Mouse (Mus musculus) T-helper 2 cell (primary cell): ENCODE data around the gene Olfr1028.

Experiments
- in situ Hi-C: fragments of 300-600 bp; cut with MboI, MseI; formaldehyde crosslinking; loops from one replicate; pipeline ENCODE4 v1.15.1; 2025; ENCODE audit warnings: high pct_unique_total_duplicates

Gene Olfr1028

DNA sequence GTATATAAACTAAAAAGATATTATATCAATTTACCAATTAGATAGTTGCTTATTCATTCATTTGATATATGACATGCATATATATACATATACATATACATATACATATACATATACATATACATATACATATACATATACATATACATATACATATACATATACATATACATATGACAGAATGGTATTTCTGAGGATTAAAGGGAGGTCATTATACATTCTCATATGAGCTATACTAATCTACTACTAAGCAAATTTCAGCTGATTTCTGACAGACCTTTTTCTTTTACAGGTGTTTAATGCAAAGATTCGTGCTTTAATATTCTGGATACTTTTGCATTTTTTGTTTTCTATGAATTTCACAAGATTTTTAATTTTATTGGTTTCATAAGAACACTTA lies at the start of gene Olfr1028:
Gene Olfr1028 (plus strand): TSS at position 301 of the 400 bp plus-strand sequence.
- in situ Hi-C loops, result no loop called here

DNA sequence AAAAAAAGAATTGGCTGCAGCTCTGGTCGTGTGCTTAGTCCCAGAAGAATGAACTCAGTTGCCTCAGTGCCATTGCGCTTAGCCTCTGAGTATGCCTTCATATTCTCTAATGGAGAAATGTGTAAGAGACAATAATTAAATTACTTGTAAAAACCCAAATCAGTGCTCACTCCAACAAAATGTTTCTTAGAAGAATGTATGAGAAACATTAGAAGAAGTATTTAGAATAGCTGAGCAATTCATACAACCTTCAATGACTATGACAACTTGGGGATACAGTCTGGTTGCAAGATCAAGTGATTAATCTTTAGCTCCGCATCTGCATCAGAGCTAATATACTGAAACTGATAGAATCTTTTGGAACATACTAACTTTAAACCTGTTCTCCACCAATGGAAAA lies 45.3 kb upstream of the Olfr1028 start, which contains the start of gene Olfr1024:
Gene Olfr1024 (minus strand): TSS at position 101 of the 400 bp plus-strand sequence.
- in situ Hi-C loops, result no loop called here

DNA sequence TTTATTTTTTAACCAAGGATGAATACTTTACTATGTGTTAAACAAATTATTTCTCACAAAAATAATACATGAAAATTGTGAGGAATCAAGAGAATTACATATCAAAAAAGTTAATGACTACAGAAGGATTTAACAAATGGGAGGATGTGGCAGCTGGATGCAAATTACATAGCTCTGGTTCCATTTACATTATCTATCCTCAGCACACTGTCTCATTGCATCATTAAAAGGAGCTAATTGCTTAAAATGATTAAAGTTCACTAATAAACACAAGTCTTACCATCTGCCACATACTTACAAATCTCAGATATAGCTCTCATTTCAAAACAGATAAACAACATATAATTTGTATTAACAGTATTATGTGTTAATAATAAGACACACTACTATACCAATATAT lies 37.0 kb upstream of the Olfr1028 start:
- in situ Hi-C loops, result no loop called here

DNA sequence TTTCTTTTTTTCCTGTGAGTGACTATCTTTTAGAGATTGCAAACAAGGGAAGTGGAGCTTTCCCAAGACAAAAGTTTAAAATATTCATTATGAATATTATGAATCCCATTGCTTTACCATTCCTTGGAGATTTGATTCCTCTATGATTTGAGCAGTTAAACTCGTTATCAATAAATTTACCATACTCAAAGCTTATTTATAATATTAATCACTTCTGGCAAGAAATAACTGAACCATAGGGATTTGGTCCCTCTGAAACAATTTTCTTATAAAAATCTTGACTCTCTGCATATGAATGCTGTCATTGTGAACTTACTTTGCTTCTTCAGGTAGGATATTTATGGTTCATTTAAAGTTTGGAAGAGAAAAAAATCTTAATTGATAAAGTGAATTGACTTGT lies 35.3 kb upstream of the Olfr1028 start, which contains the start of gene Olfr1025-ps1:
Gene Olfr1025-ps1 (plus strand): TSS at position 301 of the 400 bp plus-strand sequence.
- in situ Hi-C loops, result no loop called here

DNA sequence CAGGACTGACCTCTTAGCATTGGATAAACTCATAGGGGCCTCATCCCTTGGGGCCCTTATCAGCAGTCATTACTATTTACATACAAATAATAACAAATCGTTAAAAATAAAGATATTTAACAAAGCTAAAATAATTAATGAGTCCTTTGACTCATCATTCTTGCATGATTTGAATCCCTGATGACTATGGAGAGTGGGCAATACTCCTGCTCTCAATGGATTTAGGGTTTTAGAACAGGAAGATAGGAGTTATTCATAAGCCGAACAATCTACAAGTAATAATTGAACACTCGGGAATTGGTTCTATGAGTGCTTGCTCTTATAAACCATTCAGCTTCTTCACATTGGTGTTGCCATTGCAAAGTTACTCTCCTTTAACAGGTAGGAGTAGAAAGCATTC lies 29.0 kb upstream of the Olfr1028 start, which contains the start of gene Olfr1026:
Gene Olfr1026 (plus strand): TSS at position 301 of the 400 bp plus-strand sequence.
- in situ Hi-C loops, result no loop called here

DNA sequence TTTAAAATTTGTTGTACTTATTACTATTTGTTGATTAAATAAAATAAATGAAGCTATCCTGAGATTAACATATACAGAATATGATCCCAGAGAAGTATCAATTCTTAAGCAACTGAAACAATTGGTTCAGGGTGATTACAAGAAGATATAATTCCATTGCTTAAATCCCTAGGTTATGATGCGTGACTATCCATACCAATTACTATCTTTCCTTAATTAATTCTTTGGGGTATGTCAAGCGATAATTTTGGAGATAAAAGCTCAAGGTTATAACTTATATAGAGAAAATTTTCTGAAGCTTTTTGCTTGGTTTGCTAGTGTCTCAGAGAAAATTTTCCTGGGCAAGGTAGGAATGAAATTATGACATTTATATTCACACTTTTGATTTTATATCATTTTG lies 23.4 kb downstream of the Olfr1028 start, which contains the start of gene Olfr1029:
Gene Olfr1029 (plus strand): TSS at position 301 of the 400 bp plus-strand sequence.
- in situ Hi-C loops, result no loop called here

DNA sequence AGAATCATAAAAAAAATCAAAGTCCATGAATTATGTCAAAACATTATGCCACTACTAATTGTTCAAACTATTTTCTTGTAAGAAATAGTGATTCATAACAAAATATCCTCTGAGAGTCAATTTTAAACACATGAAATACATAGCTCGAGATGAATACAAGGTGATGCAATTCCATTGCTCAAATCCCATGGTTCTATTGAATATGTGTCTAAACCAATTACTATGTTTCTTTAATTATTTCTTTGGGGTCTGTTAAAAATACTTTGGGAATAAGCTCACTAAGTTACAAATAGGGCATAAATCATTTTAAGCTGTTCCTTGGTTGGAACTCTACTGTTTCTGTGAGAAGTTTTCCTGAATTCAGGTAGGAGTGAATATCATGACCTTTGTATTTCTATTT lies 28.7 kb downstream of the Olfr1028 start, which contains the start of gene Olfr1030:
Gene Olfr1030 (plus strand): TSS at position 301 of the 400 bp plus-strand sequence.
- in situ Hi-C loops, result no loop called here

DNA sequence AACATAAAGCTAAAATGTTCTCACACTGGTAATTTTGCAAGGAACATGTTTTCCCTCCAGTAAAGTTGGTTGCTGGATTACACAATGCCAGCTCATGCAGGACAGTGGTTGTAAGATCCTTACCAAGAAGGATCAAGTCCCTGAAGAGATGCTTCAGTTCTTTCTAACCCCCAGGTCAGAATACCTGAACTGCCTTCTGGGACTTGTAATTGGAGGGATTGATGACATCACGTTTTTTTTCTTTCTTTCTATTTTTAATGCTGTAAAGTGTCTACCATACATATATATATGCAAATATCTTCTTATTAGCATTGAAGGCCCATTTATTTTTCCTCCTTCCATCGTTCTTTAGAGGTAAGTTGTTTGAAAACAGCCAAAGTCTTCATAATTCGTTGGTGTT lies 39.8 kb downstream of the Olfr1028 start, which contains the start of gene Olfr1031:
Gene Olfr1031 (plus strand): TSS at position 301 of the 400 bp plus-strand sequence.
- in situ Hi-C loops, result no loop called here
